Mouse (Mus musculus) liver, embryonic 13.5 days (tissue): ENCODE data around the gene Psmd11. TPM values are rescaled to one million over a fixed set of nuclear protein-coding genes. Genes with fewer than 3 reads are reported as not detected.
"Not testable (repeated sequence)": the region's sequence is repeated elsewhere in the genome, so short reads cannot be mapped to it uniquely, and the experiment has no call there.

ENCODE experiments used
- ATAC-seq: fragments of 200-750 bp; cut with Nextera tagmentation; 2 replicates; pipeline ENCODE4 v1.8.0; 2017; ENCODE audit warnings: low read depth, mild to moderate bottlenecking, moderate number of reproducible peaks, moderate library complexity
- DNase-seq: peaks from one replicate; pipeline ENCODE4 v3.0.0; 2022
- H3K27ac ChIP-seq: fragments of 300-500 bp; sonication (generic); 2 replicates; pipeline ENCODE4 v1.5.1; 2015; ENCODE audit warnings: moderate library complexity, mild to moderate bottlenecking, inconsistent platforms
- H3K27me3 ChIP-seq: fragments of 300-500 bp; sonication (generic); 2 replicates; pipeline ENCODE4 v1.6.1; 2015; ENCODE audit warnings: mild to moderate bottlenecking, inconsistent platforms
- H3K36me3 ChIP-seq: fragments of 300-500 bp; sonication (generic); 2 replicates; pipeline ENCODE4 v1.6.1; 2015; ENCODE audit warnings: mild to moderate bottlenecking, inconsistent platforms
- H3K4me1 ChIP-seq: fragments of 300-500 bp; sonication (generic); replicated peaks from 2 replicates; pipeline ENCODE4 v1.6.1; 2015; ENCODE audit warnings: inconsistent platforms
- H3K4me2 ChIP-seq: fragments of 300-500 bp; sonication (generic); 2 replicates; pipeline ENCODE4 v1.6.1; 2015; ENCODE audit warnings: inconsistent platforms, mild to moderate bottlenecking, moderate library complexity
- H3K4me3 ChIP-seq: fragments of 300-500 bp; sonication (generic); replicated peaks from 2 replicates; pipeline ENCODE4 v1.5.1; 2015; ENCODE audit warnings: mild to moderate bottlenecking, inconsistent platforms
- H3K9ac ChIP-seq: fragments of 300-500 bp; sonication (generic); 2 replicates; pipeline ENCODE4 v1.6.1; 2015; ENCODE audit warnings: mild to moderate bottlenecking, inconsistent platforms
- H3K9me3 ChIP-seq: fragments of 300-500 bp; sonication (generic); replicated peaks from 2 replicates; pipeline ENCODE4 v1.6.1; 2016; ENCODE audit warnings: inconsistent platforms
- WGBS: fragments of 180-500 bp; shearing (Covaris S2); methylation state at CpG from one replicate; pipeline ENCODE4 v1.1.7; 2015; ENCODE audit not compliant: insufficient replicate concordance; 5-methylcytosine and 5-hydroxymethylcytosine counted together
- polyA plus RNA-seq: library from polyadenylated mRNA; unstranded; fragments of >200 nt; fragmentation: Nextera tagmentation; extraction: Ambion mirVana; gene quantifications from 2 replicates; pipeline ENCODE4 v1.2.1, GENCODE M21; 2015

Gene Psmd11
- polyA plus RNA-seq, 1 experiment from 2014 or later = 218 TPM

GRCm38 (mm10) chr11:80429500-80430166, 1.2 kb downstream of the Psmd11 start:
- Histone ChIP-seq H3K4me1 (peaks cover 17% of the 10 kb centered on the region), H3K27ac (peak overlapping the region; percentile 92), H3K4me3 (peak overlapping the region; percentile 100), H3K36me3 (peaks cover 27% of the 10 kb centered on the region), H3K4me2 (peak overlapping the region; percentile 76), H3K9ac (peak overlapping the region; percentile 99), H3K27me3 (no peaks in the 10 kb centered on the region), H3K9me3 (no peaks in the 10 kb centered on the region)
- WGBS = 41% methylated on average over 14 of the region's 14 CpGs
- DNase-seq (peak; percentile 9), ATAC-seq (no peak)

GRCm38 (mm10) chr11:80430366-80430910, 2.0 kb downstream of the Psmd11 start:
- ATAC-seq (no peak), DNase-seq (no peak)
- peaks cover 33% of the 10 kb centered on the region for H3K36me3 ChIP-seq
- no peak overlapping the region for H3K27ac ChIP-seq
- no peaks in the 10 kb centered on the region for H3K27me3 ChIP-seq
- H3K9ac ChIP-seq = no peak overlapping the region
- H3K9me3 ChIP-seq = no peaks in the 10 kb centered on the region
- H3K4me2 ChIP-seq = peak overlapping the region; percentile 37
- WGBS = 81% methylated on average over 3 of the region's 3 CpGs
- H3K4me3 ChIP-seq = 0 out of 2 replicates have a peak overlapping the region, but pooled peaks have one; percentile 17
- peaks cover 17% of the 10 kb centered on the region for H3K4me1 ChIP-seq

- Histone ChIP-seq H3K4me2 (no peak overlapping the region), H3K36me3 (peaks cover 83% of the 10 kb centered on the region), H3K4me1 (no peaks in the 10 kb centered on the region), H3K9me3 (no peaks in the 10 kb centered on the region), H3K27me3 (no peaks in the 10 kb centered on the region), H3K4me3 (no peak overlapping the region), H3K27ac (no peak overlapping the region), H3K9ac (no peak overlapping the region)
- WGBS = 87% methylated on average over 3 of the region's 3 CpGs
- DNase-seq (no peak), ATAC-seq (no peak)
Observed at GRCm38 (mm10) chr11:80446916-80447315, 18.5 kb downstream of the Psmd11 start.

GRCm38 (mm10) chr11:80449859-80450258, 21.4 kb downstream of the Psmd11 start:
- ATAC-seq = no peak
- no peaks in the 10 kb centered on the region for H3K9me3 ChIP-seq
- no peak overlapping the region for H3K4me3 ChIP-seq
- peaks cover 86% of the 10 kb centered on the region for H3K36me3 ChIP-seq
- DNase-seq = no peak
- no peak overlapping the region for H3K27ac ChIP-seq
- H3K9ac ChIP-seq = no peak overlapping the region
- H3K27me3 ChIP-seq = no peaks in the 10 kb centered on the region
- no peak overlapping the region for H3K4me2 ChIP-seq
- H3K4me1 ChIP-seq = no peaks in the 10 kb centered on the region; the same call in 1 of the 2 replicates
- WGBS = 85% methylated on average over 2 of the region's 2 CpGs

GRCm38 (mm10) chr11:80452242-80452641, 23.8 kb downstream of the Psmd11 start:
- no peak overlapping the region for H3K4me3 ChIP-seq
- ATAC-seq (no peak), DNase-seq (no peak)
- peaks cover 89% of the 10 kb centered on the region for H3K36me3 ChIP-seq
- no peaks in the 10 kb centered on the region for H3K27me3 ChIP-seq
- H3K4me1 ChIP-seq = no peaks in the 10 kb centered on the region; the same call in 1 of the 2 replicates
- H3K9me3 ChIP-seq = no peaks in the 10 kb centered on the region
- 34% methylated on average over 3 of the region's 3 CpGs for WGBS
- H3K27ac ChIP-seq = no peak overlapping the region
- H3K9ac ChIP-seq = no peak overlapping the region
- no peak overlapping the region for H3K4me2 ChIP-seq

GRCm38 (mm10) chr11:80453198-80453597, 24.8 kb downstream of the Psmd11 start:
- no peak overlapping the region for H3K9ac ChIP-seq
- DNase-seq (no peak), ATAC-seq (no peak)
- H3K36me3 ChIP-seq = peaks cover 90% of the 10 kb centered on the region
- no peak overlapping the region for H3K27ac ChIP-seq
- H3K4me1 ChIP-seq = no peaks in the 10 kb centered on the region; the same call in 1 of the 2 replicates
- H3K4me2 ChIP-seq = no peak overlapping the region
- 64% methylated on average over 1 of the region's 1 CpGs for WGBS
- H3K27me3 ChIP-seq = no peaks in the 10 kb centered on the region
- H3K9me3 ChIP-seq = no peaks in the 10 kb centered on the region
- no peak overlapping the region for H3K4me3 ChIP-seq

- 76% methylated on average over 4 of the region's 4 CpGs for WGBS
Observed at GRCm38 (mm10) chr11:80463605-80464130, 35.3 kb downstream of the Psmd11 start.

GRCm38 (mm10) chr11:80471836-80472605, 43.6 kb downstream of the Psmd11 start:
- no peaks in the 10 kb centered on the region for H3K9me3 ChIP-seq
- DNase-seq (no peak), ATAC-seq (no peak)
- no peak overlapping the region for H3K4me2 ChIP-seq
- H3K4me3 ChIP-seq = no peak overlapping the region
- H3K27ac ChIP-seq = no peak overlapping the region
- no peaks in the 10 kb centered on the region for H3K27me3 ChIP-seq
- H3K9ac ChIP-seq = no peak overlapping the region
- 81% methylated on average over 16 of the region's 16 CpGs for WGBS
- H3K4me1 ChIP-seq = peaks cover 16% of the 10 kb centered on the region
- peaks cover 73% of the 10 kb centered on the region for H3K36me3 ChIP-seq

More at GRCm38 (mm10) chr11:80463605-80464130, 35.3 kb downstream of the Psmd11 start:
- ATAC-seq, H3K4me3 ChIP-seq, H3K27ac ChIP-seq, H3K9me3 ChIP-seq, H3K27me3 ChIP-seq, H3K9ac ChIP-seq, H3K4me2 ChIP-seq, H3K4me1 ChIP-seq, DNase-seq: not testable (repeated sequence)
- H3K36me3 ChIP-seq = peaks cover 93% of the 10 kb centered on the region

DNA sequence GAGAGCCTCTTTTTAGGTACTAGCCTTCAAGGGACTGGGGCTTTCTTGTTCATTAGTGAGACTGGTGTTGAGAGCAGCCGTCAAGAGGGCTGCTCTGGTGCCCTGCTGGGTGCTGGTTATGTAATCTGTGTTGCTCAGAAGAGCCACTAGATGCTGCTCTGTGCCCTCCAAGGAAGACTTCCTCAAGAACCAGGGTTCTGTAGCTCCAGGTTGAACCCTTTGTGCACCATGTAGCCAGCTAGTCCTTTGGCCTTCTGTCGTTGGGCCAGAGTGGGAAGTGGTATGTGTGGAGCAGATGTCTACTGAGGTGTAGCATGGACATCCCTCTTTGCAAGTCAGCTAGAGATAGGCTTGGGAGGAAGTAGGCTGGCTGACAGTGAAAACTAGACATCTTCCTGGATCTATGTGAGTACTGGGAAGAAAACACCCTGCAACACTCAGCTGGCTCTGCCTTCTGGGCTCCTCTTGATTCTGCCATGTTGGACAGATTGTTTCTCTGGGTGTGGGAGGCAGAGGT, 45.8 kb downstream of the Psmd11 start:
- 37% methylated on average over 2 of the region's 2 CpGs for WGBS
- H3K36me3 ChIP-seq = peaks cover 56% of the 10 kb centered on the region
- ATAC-seq = no peak

GRCm38 (mm10) chr11:80474846-80475245, 46.4 kb downstream of the Psmd11 start:
- Histone ChIP-seq H3K4me1 (peaks cover 36% of the 10 kb centered on the region), H3K4me2 (no peak overlapping the region), H3K9ac (no peak overlapping the region), H3K9me3 (no peaks in the 10 kb centered on the region), H3K4me3 (no peak overlapping the region), H3K27ac (no peak overlapping the region), H3K36me3 (peaks cover 50% of the 10 kb centered on the region), H3K27me3 (peaks cover 16% of the 10 kb centered on the region)
- 92% methylated on average over 11 of the region's 11 CpGs for WGBS
- DNase-seq = no peak
- ATAC-seq = no peak

More for the DNA sequence above, 45.8 kb downstream of the Psmd11 start:
- no peak for DNase-seq
- H3K9ac ChIP-seq = no peak overlapping the region
- H3K9me3 ChIP-seq = no peaks in the 10 kb centered on the region
- no peak overlapping the region for H3K4me2 ChIP-seq
- no peak overlapping the region for H3K27ac ChIP-seq
- H3K4me3 ChIP-seq = no peak overlapping the region
- H3K27me3 ChIP-seq = peaks cover 16% of the 10 kb centered on the region
- H3K4me1 ChIP-seq = peaks cover 33% of the 10 kb centered on the region

DNA sequence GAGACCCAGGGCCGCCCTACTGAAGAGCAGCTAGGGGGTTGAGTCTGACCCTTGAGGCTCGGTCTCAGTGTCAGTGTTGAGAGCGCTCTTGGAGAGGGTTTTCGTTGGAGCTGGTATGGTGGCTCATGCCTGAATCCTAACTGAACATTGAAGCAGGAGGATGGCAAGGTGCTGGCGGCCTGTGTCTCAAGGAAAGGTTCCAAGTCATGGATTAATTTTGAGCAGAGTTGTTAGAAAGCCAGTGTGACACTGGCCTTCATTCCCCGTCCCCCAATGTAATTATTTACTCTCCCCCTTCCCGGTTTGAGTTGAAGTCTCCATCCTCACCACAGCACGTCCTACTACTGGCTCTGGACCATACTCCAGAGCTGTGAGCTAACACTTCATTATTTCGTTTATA, 47.1 kb downstream of the Psmd11 start:
- Histone ChIP-seq H3K4me3 (no peak overlapping the region), H3K36me3 (peaks cover 43% of the 10 kb centered on the region), H3K9me3 (no peaks in the 10 kb centered on the region), H3K4me2 (peak overlapping the region; percentile 99; the same call in 1 of the 2 replicates), H3K9ac (no peak overlapping the region), H3K27ac (no peak overlapping the region), H3K27me3 (peaks cover 16% of the 10 kb centered on the region), H3K4me1 (peaks cover 36% of the 10 kb centered on the region)
- DNase-seq = no peak
- 76% methylated on average over 9 of the region's 9 CpGs for WGBS
- no peak for ATAC-seq
